Mouse (Mus musculus): ENCODE measurements around the gene Brsk1. TPM values are rescaled to one million over a fixed set of nuclear protein-coding genes. Genes with fewer than 3 reads are reported as not detected.

Gene Brsk1
- total RNA-seq, 2 experiments from 2014 or later, result 330 to 348 TPM

DNA sequence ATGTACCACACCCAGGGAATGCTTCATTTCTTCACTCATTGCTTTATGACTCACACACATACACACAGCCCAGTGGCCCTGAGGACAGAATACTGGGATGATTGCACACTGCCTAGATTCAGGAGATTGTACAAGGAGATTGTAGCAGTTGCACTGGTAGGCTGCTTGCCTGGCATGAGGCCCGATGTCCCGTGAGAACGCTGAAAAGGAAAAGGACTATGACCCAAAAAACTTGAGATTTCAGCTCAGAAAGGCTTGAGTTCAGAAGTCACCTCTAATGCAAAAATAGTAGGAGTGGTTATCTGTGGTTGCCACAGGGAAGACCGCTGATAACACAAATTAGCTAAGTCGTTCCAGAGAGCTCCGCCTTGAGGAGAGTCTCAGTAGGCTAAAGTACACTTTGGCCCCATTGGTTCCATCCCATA is 42.6 kb downstream of the Brsk1 start:
- DNase-seq (ENCODE audit: extremely low spot score in 1 of 2, low spot score in 1 of 2), result no peak

DNA sequence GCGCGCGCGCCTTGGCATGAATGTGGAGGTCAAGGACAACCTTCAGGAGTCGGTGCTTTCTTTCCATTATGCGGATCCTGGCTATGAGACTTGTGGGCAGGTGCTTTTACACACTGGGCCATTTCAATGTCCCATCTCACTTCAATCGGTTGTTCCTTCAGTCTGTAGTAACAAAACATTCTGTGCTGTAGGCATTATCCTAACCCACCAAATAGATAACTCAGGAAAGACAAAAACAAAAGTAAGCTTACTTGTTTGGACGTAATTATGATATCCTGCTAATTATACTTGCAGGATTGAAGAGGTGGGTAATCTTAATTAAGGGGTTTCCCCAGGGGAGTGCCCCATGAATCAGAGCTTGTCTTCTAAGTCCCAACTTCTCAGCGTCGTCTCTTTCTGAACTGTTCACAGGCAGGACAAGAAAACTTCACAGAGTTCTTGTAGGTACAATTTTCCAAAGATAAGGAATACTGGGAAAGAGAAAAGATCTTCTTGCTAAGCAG is 48.7 kb downstream of the Brsk1 start:
- no peak for DNase-seq (ENCODE audit: extremely low spot score in 1 of 2, low spot score in 1 of 2)

DNA sequence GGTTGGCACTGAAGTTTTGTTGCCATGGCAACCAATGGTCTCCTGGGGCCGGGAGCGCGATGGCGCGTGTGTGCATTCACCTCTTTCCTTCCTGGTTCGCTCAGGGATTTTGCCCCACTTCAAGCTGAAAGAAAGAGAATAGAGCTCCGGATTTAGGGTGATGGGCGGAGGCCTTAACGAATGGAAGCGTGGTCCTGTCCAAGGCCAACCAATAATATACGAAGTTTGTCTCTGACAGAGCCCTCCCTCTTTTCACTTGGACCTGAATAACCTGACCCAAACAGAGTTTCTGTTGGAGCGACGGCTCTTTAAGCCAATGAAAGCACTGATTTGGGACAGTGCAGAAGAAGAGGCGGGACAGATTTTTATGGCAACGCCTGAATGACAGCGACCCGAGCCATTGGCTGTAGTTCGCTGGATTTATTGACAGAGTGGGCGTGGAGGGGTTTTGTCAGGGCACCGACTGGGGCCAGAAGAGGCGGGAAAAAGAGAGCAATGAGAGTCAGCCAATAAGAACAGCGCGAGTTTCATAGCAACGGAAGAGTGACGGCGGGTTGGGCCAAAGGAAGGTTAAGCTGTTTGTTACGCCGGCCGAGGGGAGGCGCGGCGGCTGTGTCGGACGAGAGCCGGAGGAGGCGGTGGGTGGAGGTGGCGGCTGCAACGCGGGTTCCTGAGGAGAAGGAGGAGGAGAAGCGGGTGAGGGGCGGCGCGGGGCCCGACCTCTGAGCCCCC is 49.3 kb downstream of the Brsk1 start, which contains the start of gene Kmt5c:
Kmt5c (plus strand) TSS at position 572 of the 732 bp plus-strand sequence.
- peak; percentile 82 to 92 for DNase-seq (ENCODE audit: extremely low spot score in 1 of 2, low spot score in 1 of 2)

DNA sequence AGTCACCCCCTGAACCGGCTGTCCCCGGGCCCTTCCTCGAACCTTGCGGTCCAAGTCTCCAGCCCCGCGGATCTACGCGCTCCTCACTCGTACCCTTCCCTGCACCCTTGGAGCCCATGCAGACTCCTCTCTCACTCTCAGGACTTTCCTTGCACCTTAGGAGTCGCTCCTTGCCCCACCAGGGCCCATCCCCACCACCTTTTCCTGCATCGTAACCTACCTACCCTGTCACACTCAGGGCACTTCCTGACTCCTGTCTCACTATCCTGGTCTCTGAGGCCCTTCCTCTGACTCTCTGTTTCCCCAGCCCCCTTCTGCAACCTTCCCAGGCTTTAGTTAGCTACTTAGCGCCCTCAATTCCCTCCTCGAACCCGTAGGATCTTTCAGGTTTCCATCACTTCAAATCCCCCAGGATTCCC is 49.9 kb downstream of the Brsk1 start:
- no peak for DNase-seq (ENCODE audit: extremely low spot score in 1 of 2, low spot score in 1 of 2)

- DNase-seq (ENCODE audit: extremely low spot score in 1 of 2, low spot score in 1 of 2), result peak in 1 of 2 experiments; percentile 39
Measured at GRCm38 (mm10) chr7:4741151-4741550, 50.7 kb downstream of the Brsk1 start.

DNA sequence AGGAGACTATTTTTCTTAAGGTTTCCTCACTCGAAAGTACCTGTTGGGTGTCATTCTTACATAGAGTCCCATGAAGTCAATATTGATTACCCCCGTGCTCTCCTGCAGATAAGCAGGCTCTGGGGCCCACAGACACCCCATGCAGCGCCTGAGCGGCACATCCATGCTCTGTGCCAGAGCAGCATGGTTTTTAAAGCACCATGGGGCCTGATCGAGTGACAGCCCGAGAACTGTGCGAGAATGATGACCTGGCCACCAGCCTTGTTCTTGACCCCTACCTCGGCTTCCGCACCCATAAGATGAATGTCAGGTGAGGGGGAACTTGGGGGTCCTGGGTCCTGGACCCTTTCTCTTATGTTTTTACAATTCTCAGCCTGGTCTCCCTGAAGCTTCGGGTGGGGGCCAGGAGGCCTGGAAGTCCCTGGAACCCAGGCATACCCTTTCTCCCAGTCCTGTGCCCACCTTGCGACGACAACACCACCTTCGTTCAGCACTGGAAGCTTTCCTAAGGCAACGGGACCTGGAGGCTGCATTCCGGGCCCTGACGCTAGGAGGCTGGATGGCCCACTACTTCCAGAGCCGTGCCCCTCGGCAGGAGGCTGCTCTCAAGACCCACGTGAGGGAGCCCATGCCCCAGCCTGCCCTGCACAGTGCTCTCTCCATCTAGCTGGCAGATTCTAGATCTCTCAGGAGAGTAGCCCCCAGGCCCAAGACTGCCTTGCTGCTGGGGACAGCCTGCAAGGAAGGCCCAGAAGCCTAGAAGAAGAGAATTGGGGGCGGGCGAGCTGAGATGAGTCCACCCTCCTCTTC is 51.5 kb downstream of the Brsk1 start:
- DNase-seq (ENCODE audit: extremely low spot score in 1 of 2, low spot score in 1 of 2), result no peak

DNA sequence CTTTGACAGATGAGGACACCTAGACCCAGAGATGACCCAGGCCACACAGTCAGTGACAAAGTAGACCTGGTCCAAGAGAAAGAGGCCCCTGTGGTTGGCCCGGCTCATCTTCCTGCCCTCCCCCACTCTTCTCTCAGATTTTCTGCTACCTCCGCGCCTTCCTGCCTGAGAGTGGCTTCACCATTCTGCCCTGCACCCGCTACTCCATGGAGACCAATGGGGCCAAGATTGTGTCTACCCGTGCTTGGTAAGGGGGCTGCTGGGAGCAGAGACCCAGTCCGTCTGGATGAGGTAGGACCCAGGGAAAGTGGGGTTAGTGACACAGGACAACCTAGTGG is 52.0 kb downstream of the Brsk1 start:
- DNase-seq (ENCODE audit: extremely low spot score in 1 of 2, low spot score in 1 of 2), result no peak

- no peak for DNase-seq (ENCODE audit: extremely low spot score in 1 of 2, low spot score in 1 of 2)
Measured at GRCm38 (mm10) chr7:4743354-4743753, 53.0 kb downstream of the Brsk1 start.

GRCm38 (mm10) chr7:4744886-4745285 is 54.5 kb downstream of the Brsk1 start:
- no peak for DNase-seq (ENCODE audit: extremely low spot score in 1 of 2, low spot score in 1 of 2)

DNA sequence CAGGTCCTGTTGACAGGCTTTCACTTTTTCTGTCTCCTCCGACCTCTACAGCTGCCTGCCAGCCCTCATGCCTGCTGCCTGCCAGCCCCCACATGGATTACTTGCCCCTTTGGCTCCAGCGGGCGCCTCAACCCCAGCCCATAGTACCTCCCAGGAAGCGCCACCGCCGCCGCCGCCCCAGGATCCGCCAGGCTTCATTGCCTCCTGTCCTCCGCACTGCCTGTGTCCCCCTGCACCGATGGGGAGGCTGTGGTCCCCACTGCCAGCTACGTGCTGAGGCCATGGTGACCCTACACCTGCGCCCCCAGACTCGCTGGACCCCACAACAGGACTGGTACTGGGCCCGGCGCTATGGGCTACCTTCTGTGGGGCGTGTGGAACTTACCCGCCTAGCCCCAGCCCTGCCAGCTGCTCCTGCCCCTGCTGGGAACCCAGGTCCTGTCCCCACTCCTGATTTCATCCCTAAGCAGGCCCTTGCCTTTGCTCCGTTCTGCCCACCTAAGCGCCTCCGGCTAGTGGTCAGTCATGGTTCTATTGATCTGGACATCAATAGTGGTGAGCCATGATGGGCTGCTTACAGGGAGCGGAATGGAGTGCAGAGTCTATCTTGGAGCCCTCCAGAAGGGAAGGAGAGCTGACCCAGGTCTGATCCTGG is 56.0 kb downstream of the Brsk1 start:
- DNase-seq (ENCODE audit: extremely low spot score in 1 of 2, low spot score in 1 of 2), result no peak

DNA sequence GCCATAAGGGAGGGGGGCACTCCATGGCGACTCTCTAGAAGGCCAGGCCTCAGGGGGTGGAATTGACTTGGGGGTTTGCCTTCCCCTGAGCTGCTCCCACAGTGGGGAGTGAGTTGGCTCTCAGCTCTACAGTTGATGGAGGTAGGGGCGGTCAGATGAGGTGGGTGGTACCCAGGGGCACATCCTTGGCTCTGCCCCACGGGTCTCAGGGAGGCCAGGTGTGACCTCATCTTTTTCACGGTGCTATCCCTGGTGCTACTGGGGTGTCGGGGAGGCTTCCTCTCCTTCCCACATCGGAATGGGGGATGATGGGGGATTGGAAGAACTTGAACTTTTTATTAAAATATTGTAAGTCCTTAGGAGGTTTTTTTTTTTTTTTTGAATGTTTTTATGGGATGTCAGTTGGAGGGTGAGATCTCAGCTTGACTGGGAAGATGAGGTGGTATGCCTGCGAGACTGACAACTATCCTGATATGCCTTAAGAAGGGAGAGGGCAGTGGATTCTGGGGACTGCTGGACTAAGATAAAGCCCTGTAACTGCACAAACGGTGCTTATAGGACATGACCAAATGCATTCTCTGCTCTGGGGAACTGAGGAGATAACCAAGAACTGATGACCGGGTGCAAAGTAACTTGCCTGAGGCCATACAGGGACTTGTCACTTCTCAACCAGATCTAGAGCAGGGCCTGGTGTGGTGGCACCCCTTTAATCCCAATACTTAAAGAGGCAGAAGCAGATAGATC is 56.9 kb downstream of the Brsk1 start:
- DNase-seq (ENCODE audit: extremely low spot score in 1 of 2, low spot score in 1 of 2), result no peak

GRCm38 (mm10) chr7:4748321-4748720 is 57.9 kb downstream of the Brsk1 start:
- DNase-seq (ENCODE audit: extremely low spot score in 1 of 2, low spot score in 1 of 2), result no peak

GRCm38 (mm10) chr7:4749169-4749568 is 58.8 kb downstream of the Brsk1 start:
- DNase-seq (ENCODE audit: extremely low spot score in 1 of 2, low spot score in 1 of 2), result no peak

DNA sequence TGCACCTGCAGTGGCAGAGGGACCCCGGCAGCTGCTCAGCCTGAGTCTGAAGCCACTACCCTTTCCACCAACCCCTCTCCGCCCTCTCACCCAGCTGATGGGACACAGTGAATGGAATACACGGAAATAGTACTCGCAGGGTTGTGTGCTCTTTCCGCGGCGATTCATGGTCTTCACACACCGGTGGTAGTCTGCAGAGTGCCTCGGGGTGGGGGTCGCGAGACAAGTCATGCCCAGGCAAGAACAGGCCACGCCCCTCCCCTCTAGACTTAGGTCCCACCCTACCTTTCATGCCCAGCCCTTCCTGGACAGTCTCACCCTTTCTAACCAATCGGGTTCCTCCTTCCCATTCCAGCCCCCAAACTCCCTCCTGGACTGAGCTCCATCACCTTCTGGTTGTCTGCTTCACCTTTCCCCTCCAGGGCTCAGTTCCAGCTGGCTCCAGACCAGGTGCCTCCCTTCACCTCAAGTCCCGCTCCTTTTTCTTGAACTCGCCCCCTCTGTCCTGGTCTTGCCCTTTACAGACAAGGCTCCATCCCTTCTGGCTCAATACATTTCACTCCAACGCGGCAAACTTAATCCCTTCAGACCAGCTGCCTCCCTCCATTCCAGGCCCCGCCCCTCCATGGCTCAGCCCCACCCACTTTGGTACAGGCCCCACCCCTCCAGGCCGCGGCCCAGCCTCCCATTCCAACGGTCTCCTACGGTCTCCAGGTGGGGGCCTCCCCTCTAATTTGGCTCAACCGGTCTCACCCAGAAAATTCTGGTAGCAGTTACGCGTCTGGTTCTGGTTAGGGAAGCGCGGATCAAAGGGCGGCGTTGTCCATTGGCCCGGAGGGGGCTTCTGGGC is 61.8 kb downstream of the Brsk1 start:
- no peak for DNase-seq (ENCODE audit: extremely low spot score in 1 of 2, low spot score in 1 of 2)

DNA sequence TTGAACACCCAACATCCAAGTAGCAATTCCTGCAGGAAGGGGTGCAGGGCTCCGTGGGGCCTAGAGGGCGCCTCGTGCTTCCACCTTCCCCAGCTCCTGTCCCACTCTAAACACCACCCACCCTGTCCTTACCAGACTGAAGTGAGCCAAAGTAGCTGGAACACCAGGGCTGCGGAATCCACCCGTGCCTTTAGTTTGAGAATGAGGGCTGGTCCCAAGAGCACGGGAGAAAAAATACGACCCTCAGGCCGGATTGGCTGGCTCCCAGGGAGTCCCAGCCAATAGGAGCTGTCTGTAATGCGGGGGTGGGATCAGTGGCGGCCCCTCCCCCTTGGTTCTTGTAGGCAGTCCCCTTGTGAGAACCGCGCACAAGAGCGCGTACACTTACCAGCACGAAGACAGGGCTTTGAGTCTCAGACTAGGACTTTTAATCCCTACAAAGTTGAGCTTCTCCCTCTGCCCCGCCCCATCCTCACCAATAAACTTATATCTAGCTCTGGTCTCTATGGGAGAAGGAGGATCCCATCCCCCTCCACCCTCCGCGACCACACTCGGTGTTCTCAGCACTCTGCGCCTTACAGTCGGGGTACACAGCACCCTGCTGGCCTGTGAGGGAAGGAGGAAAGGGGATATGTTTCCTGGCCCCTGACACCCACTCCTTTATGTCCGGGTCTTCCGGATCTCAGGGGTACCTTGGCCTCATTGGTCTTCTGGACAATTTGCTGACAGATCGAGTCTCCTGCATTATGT is 62.6 kb downstream of the Brsk1 start, which contains the start of gene Cox6b2:
Cox6b2 (minus strand) TSS at position 274 of the 750 bp plus-strand sequence.
- DNase-seq (ENCODE audit: extremely low spot score in 1 of 2, low spot score in 1 of 2), result peak in 1 of 2 experiments; percentile 42

DNA sequence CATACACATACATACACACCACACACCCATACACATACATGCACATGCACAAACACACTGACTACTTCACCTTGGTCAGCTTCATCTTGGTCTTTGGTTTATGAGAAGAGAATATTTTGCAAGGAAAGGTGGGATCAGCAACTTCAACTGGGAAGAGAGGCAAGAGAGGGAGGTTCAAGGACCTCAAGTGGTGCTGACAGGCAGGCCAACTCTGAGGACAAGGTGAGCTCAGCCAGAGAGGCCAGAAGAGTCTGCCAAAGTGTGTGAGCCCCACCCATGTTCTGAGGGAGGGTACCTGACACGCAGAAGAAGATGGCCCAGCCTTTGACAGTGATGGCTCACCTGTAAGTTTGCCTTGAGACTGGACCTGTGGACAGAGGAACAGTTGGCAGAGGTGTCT is 69.3 kb downstream of the Brsk1 start:
- no peak for DNase-seq (ENCODE audit: extremely low spot score in 1 of 2, low spot score in 1 of 2)

DNA sequence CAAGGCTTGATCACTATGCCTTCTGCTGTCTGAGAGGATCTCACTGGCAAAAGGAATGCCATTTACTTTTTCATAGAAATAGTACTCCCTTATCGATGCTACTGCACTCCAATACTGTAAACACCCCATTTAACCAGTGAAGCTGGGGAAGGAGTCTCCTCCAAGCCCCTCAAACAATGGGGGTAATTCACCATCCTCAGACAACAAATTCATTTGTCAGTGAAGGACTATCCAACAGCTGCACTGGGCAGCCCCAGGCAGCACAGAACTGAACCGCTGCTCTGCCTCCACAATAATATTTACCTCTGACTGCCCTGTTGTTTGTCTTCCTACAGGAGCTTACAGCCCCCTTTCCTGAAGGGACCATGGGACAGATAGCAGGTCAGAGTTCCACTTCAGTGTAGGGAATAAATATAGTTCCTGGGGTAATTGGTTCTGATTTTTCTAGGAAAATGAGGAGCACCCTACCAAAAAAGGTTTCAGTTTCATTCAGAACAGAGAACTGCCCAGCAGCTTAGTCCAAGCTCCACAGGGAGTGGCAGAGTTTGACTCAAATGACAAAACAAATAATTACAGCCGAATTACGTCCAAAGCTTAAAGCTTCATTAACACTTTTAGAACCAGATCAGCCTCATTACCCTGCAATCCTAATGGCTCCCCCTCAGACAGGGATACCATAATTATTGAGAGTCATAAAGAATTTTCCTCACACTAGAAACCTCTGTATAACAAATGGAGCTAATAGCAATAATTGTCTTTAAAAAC is 74.7 kb downstream of the Brsk1 start:
- DNase-seq (ENCODE audit: extremely low spot score in 1 of 2, low spot score in 1 of 2), result no peak

All from layer of hippocampus, postnatal 25 days (tissue).